Mouse (Mus musculus) cortical plate, adult 2 months (tissue): ENCODE measurements around the gene Hivep3.

ENCODE experiments used
- CTCF ChIP-seq: fragments of 200-500 bp; IDR thresholded peaks from 2 replicates; pipeline ENCODE4 v1.5.1; 2011; ENCODE audit warnings: mild to moderate bottlenecking, control low read depth, low read length; ENCODE audit not compliant: insufficient read depth; ENCODE audit errors: extremely low read depth
- POLR2A ChIP-seq: fragments of 200-500 bp; IDR thresholded peaks from 2 replicates; pipeline ENCODE4 v1.6.1; 2011; ENCODE audit warnings: mild to moderate bottlenecking, low read length, control low read depth; ENCODE audit not compliant: insufficient read depth; ENCODE audit errors: extremely low read depth

- no peak for TF ChIP-seq CTCF
- no peak for TF ChIP-seq POLR2A
These were observed 142.0 kb downstream of the Hivep3 start for GRCm38 (mm10) chr4:119875592-119875991.
